Mouse (Mus musculus): ENCODE measurements around the gene Tmem14a.
"Not testable (repeated sequence)": the region's sequence is repeated elsewhere in the genome, so short reads cannot be mapped to it uniquely, and the experiment has no call there.

Gene Tmem14a

GRCm38 (mm10) chr1:21253303-21253650 is 34.9 kb downstream of the Tmem14a start:
- DNase-seq = no peak

DNA sequence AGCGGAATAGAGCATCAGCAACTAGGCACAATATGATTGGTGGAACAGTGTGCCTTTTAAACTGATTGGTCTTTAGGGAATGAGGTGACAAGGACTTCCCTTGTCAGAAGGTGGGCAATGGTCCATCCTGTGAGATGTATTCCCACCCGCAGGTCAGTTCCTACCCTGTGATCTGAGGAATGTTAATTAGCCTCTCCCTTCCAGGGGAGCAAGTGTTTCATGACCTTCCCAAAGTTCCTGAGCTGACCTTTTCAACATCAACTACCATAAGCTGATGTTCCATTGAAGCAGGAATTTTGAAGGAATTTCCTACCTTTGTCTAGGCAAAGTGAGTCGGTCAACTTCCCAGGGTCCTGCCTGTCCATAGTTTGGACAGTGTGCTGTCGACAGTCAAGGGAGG is 35.5 kb downstream of the Tmem14a start:
- no peak for DNase-seq

- DNase-seq = no peak
Observed at GRCm38 (mm10) chr1:21255625-21256345, 37.4 kb downstream of the Tmem14a start.

DNA sequence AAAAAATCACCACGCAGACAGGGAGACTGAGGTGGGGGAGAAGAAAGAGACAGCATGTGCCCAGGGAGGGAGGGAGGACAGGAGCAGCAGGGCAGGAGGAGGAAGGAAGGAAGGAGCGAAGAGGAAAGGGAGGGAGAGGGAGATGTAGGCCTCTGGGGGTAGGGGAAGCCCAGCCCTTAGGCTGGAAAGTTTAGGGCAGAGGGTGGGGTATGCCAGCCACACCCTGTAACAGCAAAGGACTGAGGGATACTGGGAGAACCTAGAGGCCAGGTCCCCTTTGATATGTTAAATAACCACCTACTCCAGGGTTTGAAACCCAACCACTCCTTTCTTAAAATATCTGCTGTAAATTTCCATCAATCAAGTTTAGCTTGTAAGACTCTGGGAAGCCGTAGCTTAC is 38.0 kb downstream of the Tmem14a start:
- no peak for DNase-seq

DNA sequence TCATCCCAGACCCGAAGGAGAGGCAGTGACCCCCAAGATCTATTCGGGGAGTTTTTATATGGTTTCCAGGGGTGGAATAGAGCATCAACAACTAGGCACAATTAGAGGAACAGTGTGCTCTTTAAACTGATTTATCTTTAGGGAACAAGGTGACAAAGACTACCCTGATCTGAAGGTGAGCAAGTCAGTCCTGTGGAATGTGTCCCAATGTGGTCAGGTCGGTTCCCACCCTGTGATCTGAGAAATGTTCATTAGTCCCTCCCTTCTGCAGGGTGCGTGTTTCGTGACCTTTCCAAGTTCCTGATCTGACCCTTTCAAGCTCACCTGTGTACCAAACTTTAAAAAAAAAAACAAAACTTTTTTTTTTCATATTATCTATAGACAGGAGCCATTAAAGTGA is 38.5 kb downstream of the Tmem14a start:
- no peak for DNase-seq

GRCm38 (mm10) chr1:21259981-21260380 is 41.6 kb downstream of the Tmem14a start:
- DNase-seq = not testable (repeated sequence)

- DNase-seq = no peak
Observed at GRCm38 (mm10) chr1:21262401-21262800, 44.0 kb downstream of the Tmem14a start.

- no peak for DNase-seq
Observed at GRCm38 (mm10) chr1:21263986-21264385, 45.6 kb downstream of the Tmem14a start.

DNA sequence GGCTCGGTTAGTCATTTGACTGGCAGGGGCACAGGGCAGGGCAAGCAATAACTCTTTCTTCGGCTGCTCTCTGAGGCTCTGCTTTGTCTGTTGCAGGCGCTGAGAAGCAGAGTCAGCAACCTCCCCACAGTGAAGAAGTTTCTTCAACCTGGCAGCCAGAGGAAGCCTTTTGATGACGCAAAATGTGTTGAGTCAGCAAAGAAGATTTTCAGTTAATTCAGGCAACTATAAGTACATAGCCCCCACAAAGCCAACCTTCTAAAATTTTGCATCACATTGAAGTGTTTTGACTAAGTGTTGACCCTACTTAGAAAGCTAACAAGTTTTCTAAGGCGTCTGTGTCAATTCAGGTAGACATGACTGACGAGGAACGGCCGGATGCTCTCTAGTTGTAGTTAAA is 46.4 kb downstream of the Tmem14a start:
- no peak for DNase-seq

DNA sequence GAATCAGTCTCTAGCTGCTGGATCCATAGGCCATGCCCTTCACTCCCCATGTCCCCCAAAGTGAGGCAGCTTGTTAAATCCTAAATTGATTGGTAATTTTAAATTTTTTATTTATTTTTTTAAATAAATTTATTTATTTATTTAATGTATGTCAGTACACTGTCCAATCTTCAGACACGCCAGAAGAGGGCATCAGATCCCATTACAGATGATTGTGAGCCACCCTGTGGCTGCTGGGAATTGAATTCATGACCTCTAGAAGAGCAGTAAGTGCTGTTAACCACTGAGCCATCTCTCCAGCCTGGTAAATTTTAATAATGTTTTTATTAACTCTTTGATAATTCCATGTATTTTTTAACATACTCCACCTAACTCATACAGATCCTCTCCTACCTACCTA is 48.4 kb downstream of the Tmem14a start:
- DNase-seq = no peak

DNA sequence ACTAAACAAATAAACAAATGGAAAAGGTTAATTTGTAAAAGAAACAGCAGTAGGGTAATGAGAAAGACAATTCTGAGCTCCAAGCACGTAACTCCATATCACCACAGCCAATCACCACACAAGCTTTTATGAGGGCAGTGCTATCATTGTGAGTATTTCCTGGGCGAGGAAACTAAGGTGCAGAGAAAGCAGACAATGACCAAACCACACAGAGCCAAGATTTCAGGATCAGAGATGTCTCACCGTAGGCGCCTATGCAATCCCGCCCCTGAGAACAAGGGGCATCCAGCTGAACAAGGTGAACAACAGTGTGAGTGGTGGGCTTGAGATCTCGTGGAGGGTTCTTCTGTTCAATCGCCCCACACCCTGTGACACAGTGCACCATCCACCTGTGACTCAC is 49.1 kb downstream of the Tmem14a start:
- DNase-seq = not testable (repeated sequence)

GRCm38 (mm10) chr1:21271343-21272055 is 53.1 kb downstream of the Tmem14a start:
- peak; percentile 81 to 82 for DNase-seq

- no peak for DNase-seq
Observed at GRCm38 (mm10) chr1:21272056-21272431, 53.7 kb downstream of the Tmem14a start.

DNA sequence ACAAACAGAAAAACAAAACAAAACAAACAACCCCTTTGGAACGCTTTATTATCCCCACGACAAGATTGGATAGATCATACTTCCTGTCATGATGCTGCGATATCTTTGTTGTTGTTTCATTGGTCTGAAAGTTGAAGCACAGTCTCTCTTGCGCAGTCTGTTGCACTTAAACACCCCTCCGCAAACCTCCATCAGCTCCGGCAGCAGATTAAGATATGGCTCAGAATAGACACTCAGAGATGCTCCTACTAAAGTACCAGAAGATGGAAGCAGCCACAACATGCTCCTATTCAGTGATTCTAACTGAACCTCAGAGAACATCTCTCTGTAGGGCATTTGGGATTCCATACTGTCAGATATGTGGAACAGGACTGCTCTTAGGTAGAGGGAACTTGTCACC is 54.7 kb downstream of the Tmem14a start:
- no peak for DNase-seq

DNA sequence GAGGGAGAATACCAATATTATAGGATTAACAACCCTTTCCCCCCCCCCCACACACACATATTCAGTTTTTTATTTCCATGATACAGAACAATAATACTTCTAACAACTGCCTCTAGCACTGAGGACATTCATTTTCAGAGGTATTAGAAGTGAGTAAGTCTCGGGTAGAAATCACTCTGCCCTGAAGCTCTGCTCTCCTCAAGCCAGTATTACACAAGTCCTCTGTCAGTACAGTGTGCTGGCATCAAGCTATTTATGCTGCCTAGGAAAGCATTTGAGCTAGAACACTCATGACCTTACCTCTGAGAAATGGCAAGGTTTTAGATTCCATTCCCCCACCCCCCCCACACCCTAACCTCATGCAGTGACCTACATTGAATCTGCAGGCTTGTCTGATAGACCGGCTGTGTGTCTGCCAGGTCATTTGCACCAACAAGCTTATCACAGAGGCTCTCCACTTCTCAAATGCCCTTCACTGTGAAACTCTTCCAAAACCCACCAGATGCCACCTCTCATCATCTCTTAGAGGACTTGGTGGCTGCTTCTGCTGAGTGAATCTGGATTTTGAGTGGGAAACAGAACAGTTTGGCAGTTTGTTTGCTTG is 56.2 kb downstream of the Tmem14a start:
- DNase-seq = no peak

DNA sequence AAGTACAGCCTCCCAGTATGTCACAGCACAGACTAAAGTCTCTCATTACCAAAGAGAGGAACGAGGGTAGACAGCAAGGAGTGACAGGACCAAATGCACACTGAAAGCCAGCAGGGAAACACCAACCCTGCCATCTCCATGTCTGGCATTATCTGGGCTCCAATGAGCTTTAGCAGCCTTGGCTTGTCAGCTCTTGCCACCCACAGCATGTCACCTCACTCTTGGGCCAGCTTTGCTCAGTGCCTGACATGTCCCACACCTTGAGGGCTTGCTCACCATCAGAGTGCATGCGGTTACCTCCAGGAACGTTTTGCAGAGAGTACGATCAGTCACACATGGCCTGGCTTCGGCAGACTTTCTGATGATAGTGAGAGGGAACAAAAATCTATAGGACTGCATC is 57.0 kb downstream of the Tmem14a start:
- not testable (repeated sequence) for DNase-seq

GRCm38 (mm10) chr1:21276158-21276557 is 57.8 kb downstream of the Tmem14a start:
- DNase-seq = not testable (repeated sequence)
